Mouse (Mus musculus) liver, postnatal 0 days (tissue): ENCODE data around the gene Sall2.

ENCODE experiments used
- CTCF ChIP-seq: sonication (generic); IDR thresholded peaks from 2 replicates; pipeline ENCODE4 v1.5.1; 2016; ENCODE audit warnings: antibody characterized with exemption, low read depth
- EP300 ChIP-seq: IDR thresholded peaks from 2 replicates; pipeline ENCODE4 v1.6.1; 2016; ENCODE audit warnings: antibody characterized with exemption, low read depth, mild to moderate bottlenecking

DNA sequence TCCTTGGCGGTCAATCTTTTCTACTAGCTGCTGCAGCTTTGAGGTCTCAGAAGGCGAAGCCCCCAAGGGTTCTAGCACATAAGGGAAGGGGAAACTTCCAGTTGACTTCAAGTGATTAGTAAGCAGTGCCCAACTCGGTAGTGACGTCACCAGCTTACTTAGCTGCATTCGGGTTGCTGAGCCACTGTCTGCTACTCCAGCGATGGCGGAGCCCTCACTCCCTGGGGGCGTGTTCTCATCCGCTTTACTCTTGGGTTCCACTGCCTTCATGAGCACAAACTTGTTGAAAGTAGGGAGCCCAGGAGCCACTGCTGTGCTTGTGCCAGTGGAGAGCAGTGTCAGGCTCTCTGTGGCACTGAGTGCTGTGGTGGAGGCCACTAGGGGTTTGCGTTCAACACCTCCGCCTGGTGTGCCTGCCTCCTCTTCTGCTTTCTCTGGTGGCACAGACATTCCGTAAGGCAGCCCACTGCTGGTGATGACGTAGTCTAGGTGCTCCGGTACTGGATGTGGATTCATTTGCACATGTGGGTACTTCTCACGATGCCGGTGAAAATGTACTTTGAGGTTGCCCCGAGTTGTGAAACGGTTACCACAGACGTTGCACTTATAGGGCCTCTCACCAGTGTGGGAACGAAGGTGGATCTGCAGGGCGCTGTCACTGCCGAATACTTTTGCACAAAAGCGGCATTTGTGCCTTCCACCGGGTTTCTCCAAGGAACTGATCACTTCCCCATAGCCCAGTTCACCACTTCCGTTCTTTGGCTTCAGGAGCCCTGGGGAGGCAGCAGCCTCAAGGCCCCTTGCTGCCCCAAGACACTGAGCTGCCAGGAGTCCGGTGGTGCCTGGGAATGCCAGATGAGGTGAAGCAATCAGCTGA, 14.4 kb downstream of the Sall2 start:
- no peak for TF ChIP-seq EP300
- no peak for TF ChIP-seq CTCF
